Mouse (Mus musculus): ENCODE data around the gene Slc9a2.
"Not testable (repeated sequence)": the region's sequence is repeated elsewhere in the genome, so short reads cannot be mapped to it uniquely, and the experiment has no call there.

Slc9a2 gene

GRCm38 (mm10) chr1:40680067-40680867, at the start of gene Slc9a2:
Gene Slc9a2 (plus strand): TSS chr1:40680574.
- DNase-seq = no peak

- DNase-seq = no peak
These were observed 47.8 kb upstream of the Slc9a2 start for GRCm38 (mm10) chr1:40632407-40633062.

- DNase-seq = no peak
These were observed 45.8 kb upstream of the Slc9a2 start for GRCm38 (mm10) chr1:40634608-40635007.

- no peak for DNase-seq
These were observed 32.1 kb upstream of the Slc9a2 start for GRCm38 (mm10) chr1:40648234-40648633.

- DNase-seq = no peak
These were observed 29.4 kb upstream of the Slc9a2 start for GRCm38 (mm10) chr1:40650803-40651497.

- no peak for DNase-seq
These were observed 23.3 kb upstream of the Slc9a2 start for GRCm38 (mm10) chr1:40657035-40657434.

- peak in 1 of 2 experiments; percentile 63 for DNase-seq
These were observed 22.3 kb upstream of the Slc9a2 start for GRCm38 (mm10) chr1:40657978-40658496.

- DNase-seq = no peak
These were observed 21.4 kb upstream of the Slc9a2 start for GRCm38 (mm10) chr1:40659017-40659416.

GRCm38 (mm10) chr1:40659496-40659895, 20.9 kb upstream of the Slc9a2 start:
- no peak for DNase-seq

GRCm38 (mm10) chr1:40660838-40661237, 19.5 kb upstream of the Slc9a2 start:
- no peak for DNase-seq

GRCm38 (mm10) chr1:40665401-40666370, 14.7 kb upstream of the Slc9a2 start:
- DNase-seq = no peak

GRCm38 (mm10) chr1:40667442-40667841, 12.9 kb upstream of the Slc9a2 start:
- DNase-seq = not testable (repeated sequence)

- no peak for DNase-seq
These were observed 10.3 kb upstream of the Slc9a2 start for GRCm38 (mm10) chr1:40670025-40670424.

- DNase-seq = no peak
These were observed 8.9 kb upstream of the Slc9a2 start for GRCm38 (mm10) chr1:40671490-40671889.

- no peak for DNase-seq
These were observed 3.1 kb upstream of the Slc9a2 start for GRCm38 (mm10) chr1:40677306-40677705.

GRCm38 (mm10) chr1:40680868-40681698, 709 bp downstream of the Slc9a2 start:
- DNase-seq = peak; percentile 22 to 46

GRCm38 (mm10) chr1:40681699-40682510, 1.5 kb downstream of the Slc9a2 start:
- DNase-seq = no peak

GRCm38 (mm10) chr1:40694296-40694695, 13.9 kb downstream of the Slc9a2 start:
- no peak for DNase-seq

GRCm38 (mm10) chr1:40696436-40696835, 16.1 kb downstream of the Slc9a2 start:
- no peak for DNase-seq

- DNase-seq = no peak
These were observed 24.7 kb downstream of the Slc9a2 start for GRCm38 (mm10) chr1:40705099-40705498.

All from lung, postnatal 4 days (tissue).